Mouse (Mus musculus) erythroblast, embryonic 14.5 days (primary cell): ENCODE measurements around the gene Rreb1.

Experiments
- GATA1 ChIP-seq: IDR thresholded peaks from 2 replicates; pipeline ENCODE4 v1.6.1; 2012; ENCODE audit warnings: low read length, inconsistent platforms, mixed read lengths
- TAL1 ChIP-seq: IDR thresholded peaks from 3 replicates; pipeline ENCODE4 v1.6.1; 2012; ENCODE audit warnings: low read length, inconsistent platforms, mixed read lengths

GRCm38 (mm10) chr13:37880035-37880434 is 101.8 kb downstream of the Rreb1 start:
- no peak for TF ChIP-seq GATA1
- no peak for TF ChIP-seq TAL1
